Mouse (Mus musculus): ENCODE measurements around the gene Kif1b. TPM values are rescaled to one million over a fixed set of nuclear protein-coding genes. Genes with fewer than 3 reads are reported as not detected.

Gene Kif1b
- total RNA-seq, 2 experiments from 2014 or later, result 259 to 283 TPM

DNA sequence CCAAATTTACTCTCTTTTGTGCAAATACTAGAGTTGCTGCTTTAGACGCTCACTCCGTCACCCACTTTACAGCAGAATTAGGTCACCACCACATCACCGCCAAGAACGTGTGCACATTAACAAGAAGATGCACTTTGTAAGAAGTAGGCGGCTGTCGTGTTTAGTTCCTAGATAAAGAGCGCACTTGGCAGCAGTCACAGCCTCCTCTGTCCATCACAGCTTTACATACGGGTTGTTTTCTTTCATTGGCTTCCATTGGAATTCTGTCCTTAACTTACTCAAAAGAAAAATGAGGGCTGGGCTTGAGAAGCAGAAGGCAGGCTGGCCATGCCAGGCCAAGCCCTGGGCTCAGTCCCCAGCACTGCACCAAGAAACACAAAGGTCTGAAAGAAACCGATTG is 11.6 kb upstream of the Kif1b start:
- intact Hi-C loops (cut with DNase I), result no loop called here

DNA sequence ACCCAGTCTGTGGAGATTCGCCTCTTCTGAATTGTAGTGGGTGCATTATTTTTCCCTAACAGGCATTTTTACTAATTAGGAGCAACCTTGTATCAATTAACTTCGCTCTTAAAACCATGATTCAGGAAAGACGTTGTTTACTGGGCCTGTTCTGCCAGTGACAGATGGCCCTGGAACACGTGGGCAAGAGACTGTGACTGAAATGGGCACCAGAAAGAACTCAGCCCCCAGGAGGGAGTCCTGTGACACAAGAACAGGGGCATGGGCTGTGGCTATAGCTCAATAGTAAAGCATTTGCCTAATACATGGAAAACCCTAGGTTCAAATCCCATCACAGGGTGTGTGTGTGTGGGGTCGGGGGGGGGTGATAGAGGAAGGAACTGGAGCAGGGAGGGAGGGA is 9.9 kb upstream of the Kif1b start:
- DNase-seq, result no peak
- intact Hi-C loops (cut with DNase I), result no loop called here

More for the DNA sequence above, 11.6 kb upstream of the Kif1b start:
- no peak for DNase-seq

DNA sequence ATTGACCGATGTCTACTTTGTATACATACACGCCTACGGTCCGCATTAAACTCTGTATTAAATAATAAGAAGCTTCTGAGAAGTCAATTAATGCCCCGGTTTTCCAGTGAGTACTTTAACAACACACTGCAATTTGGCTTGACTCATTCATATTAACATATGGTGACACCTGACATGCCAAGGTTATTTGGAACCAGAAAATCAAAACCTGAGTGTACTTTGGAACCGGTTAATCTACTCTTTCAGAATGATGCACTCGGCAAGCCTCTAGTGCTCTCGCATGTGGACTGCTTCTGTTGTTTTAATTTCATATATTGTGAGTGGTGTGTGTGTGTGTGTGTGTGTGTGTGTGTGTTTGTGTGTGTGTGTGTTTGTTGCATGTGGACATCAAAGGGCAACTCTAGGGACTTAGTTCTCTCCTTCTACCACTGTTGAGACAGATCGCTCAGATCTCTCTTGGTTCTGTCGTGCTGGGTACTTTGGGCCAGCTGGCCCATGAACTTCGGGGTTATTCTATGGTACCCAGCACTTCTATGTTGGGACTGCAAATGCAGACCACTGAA is 6.9 kb upstream of the Kif1b start:
- DNase-seq, result no peak
- intact Hi-C loops (cut with DNase I), result no loop called here

DNA sequence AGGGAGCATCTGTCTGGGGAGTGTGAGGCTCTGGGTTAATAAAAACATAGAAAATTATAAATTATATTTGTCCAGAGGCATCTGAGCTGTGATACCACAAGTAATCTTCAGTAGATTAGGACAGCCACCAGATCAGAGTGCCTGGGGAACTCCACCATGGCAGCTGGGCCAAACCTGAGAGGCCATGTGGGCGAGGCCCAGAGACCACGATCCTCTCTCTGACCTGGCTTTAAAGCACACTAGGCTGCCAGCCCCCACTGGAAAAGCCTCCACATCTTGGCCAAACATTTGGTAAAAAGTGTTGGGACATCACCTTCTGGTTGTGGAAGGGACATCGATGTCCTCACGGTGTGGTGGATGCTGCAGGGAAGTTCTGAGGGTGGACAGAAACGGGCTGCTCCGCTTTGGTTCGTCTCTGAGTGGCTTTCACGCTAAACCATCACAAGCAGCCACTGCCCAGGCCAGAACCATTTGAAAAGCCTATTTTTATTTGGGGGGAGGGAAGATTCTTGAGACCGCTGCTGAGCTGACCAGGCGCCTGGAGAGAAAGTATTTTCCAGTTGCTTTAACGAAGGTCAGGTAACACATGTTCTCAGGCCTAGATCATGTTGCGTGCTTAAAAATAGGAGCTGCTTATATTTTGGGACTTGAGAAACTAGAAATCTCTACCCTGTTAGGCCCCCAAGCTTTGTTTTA is 6.2 kb upstream of the Kif1b start:
- DNase-seq, result no peak
- intact Hi-C loops (cut with DNase I), result no loop called here

DNA sequence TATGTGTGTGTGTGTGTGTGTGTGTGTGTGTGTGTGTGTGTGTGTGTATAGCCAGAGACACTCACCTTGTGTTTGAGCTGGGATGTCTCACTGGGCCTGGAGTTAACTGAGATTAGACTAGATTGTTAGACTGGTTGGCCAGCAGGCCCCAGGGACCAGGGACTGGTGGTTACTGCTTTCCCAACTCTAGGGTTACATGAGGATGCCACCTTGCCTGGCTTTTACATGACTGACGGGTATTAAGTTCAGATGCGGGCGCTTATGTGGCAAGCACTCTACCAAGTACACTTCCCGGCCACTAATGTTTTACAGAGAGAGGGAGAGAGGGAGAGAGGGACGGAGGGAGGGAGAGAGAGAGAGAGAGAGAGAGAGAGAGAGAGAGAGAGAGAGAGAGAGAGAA is 4.5 kb upstream of the Kif1b start:
- no peak for DNase-seq
- intact Hi-C loops (cut with DNase I), result no loop called here

DNA sequence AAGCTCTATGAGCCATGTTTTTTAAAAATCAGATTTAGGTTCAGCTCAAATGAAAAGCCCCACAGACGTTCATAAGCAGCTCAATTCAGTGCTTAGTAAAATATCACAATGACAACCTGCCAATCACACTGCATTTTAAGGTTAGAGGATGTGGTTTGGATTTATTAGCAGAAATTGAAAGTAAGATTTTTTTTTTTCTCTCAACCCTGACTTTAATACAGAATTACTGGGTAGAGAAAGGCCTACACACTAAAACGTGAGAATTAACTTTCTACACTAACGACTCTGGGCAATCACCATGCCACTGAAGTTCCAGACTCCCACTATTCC is 963 bp upstream of the Kif1b start:
- intact Hi-C loops (cut with DNase I), result loop anchor here (5.0 kb wide), 1 partner anchor 36 kb away; no protein-coding TSS in a partner anchor
- DNase-seq, result no peak

DNA sequence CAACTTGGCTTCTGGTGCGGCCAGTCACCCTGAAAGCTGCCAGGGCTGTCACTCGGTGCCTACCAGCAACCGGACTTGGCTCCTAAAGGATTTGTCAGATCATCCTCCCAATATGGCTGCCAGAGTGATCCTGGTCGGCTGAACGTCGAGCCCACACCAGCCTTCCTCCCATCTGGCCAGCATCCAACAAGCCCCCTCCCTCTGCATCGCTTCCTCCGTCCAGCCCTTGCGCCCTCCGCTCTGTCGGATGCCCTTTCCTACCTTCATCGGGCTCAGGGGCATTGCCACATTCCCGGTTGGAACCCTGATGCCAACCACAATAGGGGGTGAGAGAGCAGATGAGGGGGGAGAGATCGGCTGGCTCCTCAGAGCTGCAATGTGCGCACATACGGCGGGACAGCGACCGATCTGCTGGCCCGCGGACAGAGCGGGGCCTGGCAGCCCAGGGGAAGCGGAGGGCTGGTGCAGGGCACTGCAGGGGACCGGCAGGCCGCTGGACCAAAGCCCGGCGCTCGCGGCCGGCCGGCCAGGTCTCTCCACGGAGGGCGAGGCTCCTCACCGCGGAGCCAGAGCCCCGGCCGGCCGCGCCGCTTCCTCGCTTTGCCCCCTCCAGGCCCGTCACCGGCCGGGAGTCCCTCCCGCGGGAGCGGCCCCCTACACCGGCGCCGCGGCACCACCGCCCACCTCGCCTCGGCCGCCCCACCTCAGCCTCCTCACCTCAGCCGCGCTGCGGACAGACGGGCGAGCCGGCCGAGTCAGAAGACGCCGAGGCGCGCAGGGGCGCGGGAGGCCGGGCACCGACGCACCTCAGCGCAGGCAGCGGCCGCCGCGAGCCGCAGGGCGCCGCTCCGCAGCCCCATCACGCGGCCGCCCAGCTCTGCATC is 539 bp downstream of the Kif1b start:
- peak; percentile 66 to 78 for DNase-seq
- intact Hi-C loops (cut with DNase I), result loop anchor here (5.0 kb wide), 1 partner anchor 35 kb away; no protein-coding TSS in a partner anchor

DNA sequence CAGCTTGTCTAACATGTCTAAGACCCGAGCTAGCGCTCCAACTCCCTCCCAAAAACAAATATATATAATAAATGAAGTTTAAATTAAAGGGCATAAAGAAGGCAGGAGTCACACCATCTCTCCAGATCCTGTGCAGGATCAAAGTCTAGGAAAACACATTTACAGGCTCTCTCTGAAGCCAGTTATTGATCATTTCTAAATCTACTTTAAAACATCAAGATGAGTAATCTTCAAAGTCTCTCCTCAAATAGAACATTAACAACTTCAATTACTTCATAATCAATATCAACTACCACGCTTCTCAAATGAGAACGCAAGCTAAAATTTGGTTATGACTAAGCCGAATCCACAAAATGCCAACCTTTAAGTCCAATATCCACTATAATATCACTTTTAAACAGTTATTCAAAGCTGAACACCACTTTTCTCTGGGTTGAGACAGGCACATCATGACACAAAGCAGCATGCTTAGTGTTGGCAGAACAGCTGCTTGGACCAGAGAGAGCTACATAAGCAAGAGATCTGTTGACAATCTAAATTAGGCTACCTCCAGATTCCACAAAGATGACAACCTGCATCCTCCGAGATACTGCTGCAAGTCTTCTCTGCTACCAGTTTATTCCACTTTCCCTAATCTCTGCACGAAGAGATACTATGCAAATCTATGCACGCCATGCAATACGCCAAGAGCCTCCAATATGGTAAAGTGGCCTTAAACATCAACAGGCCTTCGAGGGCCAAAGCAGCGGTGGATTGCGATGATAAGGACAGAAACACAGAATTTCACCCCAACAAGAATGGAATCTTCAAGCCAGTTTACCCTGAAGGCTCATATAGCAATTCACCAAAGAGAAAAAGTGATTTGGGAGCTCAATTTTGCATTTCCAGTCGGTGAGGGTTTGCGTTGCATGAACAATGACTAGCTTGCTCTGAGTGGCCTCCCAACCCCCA is 1.5 kb downstream of the Kif1b start:
- intact Hi-C loops (cut with DNase I), result loop anchor here (5.0 kb wide), 1 partner anchor 34 kb away; no protein-coding TSS in a partner anchor
- DNase-seq, result peak in 1 of 2 experiments; percentile 19

DNA sequence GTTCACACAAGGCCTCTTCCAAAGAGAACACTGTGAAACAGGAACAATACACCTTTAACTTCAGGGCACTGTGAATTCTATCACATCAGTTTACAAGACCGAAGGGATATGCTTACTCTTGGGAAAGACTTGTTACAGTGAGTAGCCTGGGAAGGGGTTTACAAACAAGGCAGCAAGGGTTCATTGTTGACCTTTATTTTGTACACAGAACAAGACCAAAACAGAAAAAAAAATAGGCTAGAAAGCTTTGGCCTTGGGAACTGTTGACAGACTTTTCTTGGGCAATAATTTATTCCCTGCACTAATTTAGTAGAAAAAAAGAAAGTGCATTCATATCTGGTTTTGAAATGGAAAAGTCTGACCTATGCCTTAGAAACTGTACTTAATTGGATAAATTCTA is 3.0 kb downstream of the Kif1b start:
- no peak for DNase-seq
- intact Hi-C loops (cut with DNase I), result no loop called here

DNA sequence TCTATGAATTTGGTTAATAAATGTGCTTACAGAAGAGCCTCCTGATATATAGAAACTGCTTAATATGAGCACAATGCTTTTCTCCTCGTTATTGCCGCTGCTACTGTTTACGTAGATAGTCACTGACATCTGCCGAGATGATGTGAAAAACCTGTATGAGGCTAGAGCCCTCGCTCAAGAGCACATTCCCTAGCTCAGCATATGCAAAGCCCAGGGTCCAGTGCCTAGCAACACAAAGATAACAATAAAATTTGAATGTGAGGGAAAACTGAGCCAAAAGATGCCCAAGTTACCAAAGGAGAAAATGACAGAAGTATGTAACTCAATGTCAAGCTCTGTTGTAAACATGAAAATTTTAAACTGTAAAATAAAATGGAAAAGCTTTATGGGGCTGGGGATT is 4.0 kb downstream of the Kif1b start:
- intact Hi-C loops (cut with DNase I), result no loop called here
- DNase-seq, result no peak

DNA sequence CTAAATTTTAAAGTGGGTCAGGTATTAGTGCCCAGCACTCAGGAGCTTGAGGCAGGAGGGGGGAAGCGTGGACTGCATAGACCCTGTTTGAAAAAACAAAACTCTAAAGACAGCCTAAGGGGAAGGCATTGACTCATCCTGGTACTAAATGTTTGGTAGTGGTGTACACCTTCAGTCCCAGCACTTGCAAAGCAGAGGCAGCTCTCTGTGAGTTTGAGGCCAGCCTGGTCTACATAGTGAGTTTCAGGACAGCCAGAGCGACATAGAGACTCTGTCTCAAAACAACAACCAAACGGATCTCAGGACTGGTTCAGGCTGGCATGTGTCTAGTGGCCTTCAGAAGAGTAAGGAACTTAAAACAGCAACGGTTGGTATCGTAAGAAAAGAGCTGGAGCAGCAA is 4.7 kb downstream of the Kif1b start:
- DNase-seq, result no peak
- intact Hi-C loops (cut with DNase I), result no loop called here

DNA sequence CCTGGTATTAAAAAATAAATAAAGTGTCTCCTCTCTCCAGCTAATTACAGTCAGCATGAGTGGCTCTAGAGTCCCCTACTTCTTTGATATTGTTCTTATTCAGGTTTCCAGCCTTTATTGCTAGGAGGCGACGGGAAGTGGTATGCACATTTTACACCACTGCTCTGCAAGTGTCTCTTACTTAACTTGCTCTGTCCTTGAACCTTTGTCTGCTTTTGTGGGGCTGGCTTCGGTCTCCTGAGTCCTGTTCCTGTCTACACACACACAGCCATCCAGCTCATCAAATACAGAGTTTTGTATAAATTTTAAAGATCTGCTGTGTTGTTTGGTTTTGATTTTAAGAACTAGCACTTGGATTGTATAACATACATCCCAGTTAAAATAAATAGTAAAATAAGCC is 5.4 kb downstream of the Kif1b start:
- intact Hi-C loops (cut with DNase I), result no loop called here
- DNase-seq, result no peak

DNA sequence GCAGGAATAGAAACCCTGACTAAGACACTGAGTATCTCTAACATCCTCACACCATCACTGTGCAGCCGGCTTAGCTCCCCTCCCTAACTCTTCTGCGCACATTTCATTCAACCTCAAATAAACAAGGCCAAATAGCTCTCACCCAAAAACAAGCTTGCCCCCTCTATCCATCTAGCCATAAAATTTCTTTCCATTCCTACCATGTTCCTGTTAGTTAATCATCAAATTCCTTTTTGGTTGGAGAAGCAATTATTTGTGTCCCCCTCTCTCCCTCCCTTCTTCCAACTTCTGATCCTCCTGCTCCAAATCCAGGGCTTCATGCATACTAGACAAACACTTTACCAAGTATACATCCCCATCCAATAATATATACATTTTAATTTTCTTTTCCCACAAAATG is 11.0 kb downstream of the Kif1b start:
- no peak for DNase-seq
- intact Hi-C loops (cut with DNase I), result no loop called here

DNA sequence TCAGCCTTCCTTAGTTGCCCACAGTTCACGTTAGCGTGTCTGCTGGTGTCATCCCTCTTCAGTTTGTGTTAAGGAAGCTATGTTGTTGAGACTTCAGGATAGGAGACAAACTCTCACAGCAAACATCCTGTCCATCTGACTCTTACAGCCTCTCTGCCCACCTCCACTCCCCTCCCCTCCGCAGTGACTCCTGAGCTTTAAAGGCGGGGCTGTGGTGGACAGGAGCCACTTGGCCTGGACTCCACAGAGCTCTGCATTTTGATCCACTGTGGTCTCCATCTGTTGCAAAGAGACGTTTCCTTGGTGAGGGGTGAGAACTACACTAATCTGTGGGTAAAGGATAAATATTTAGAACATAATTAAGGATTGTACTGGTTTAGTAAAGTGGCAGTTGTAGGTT is 14.5 kb downstream of the Kif1b start:
- DNase-seq, result no peak
- intact Hi-C loops (cut with DNase I), result no loop called here

DNA sequence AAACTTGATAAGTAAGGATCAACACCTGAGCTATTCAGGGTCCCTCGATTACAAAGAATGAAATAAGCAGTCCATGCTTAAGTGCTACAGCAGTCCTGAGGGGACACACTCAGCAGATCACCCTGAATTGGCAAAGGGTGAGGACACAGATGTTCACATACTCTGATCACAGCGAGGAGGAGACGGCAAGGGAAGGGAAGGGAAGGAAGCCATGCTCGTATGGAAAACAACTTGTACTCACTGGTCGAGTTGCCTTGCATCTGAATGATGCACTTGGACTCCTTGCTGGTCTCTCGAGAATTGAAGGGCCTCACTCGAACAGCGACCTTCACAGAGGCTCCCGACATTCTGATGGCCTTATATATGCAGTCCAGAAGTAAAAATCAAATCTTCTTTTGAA is 16.4 kb downstream of the Kif1b start:
- intact Hi-C loops (cut with DNase I), result no loop called here
- DNase-seq, result no peak

DNA sequence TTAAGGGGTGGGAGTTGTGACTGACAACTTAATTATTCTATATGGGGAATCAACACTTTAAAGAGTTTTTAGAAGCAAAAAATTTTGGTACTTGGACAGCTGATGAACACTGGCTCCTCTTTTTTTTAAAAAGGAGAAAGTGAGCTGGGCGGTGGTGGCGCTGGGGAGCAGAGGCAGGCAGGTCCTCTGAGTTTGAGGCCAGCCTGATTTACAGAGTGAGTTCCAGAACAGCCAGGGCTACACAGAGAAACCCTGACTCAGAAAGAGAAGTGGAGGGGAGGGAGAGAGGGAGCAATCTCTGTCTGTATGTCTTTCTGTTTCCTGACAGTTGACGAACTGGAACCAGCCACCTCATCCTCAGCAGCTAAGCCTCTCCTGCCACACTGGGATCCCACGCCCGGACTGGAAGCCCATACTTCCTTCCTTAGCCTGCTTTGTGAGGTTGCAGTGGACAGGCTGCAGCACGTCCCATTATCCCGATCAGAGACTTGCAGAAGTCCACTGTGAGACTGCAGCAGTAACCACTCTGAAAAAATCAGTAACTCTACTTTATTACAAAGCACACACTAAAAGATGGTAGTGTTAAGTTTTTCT is 17.2 kb downstream of the Kif1b start:
- intact Hi-C loops (cut with DNase I), result no loop called here
- no peak for DNase-seq

DNA sequence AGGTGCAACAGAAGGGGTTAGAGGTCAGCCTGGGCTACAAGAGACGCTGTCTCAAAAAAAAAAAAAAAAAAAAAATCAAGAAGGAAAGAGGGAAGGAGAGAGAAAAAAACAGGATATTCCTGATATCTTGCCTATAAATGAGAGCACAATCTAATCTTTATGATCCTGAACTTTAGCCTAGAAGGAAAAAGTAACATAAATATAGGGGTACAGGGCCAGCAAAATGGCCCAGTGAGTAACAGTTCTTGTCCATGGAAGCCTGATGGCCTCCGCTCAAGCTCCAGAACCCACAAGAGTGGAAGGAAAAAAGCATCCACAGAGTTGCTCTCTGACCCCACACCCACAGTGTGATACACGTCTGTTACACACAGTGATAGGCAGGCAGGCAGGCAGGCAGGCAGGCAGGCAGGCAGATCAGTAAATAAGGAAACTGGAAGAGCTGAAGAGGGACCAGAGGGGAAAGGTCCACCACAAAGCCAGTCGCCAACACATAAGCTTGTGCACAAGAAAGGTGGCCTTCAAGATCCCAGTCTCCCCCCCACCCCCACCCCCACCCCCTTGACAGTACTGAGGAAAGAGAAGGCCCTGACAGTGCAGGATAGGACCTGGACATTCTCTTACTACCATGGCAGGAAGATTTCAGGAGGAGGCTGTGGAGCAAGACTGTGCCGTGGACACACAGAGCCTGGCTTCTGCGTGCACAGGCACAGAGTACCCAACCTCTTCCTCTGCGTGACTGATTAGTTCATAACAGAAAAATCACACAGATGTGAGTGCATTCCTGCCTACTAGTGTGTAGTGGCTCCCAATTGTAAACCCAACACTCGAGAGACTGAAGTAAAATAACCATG is 21.0 kb downstream of the Kif1b start:
- intact Hi-C loops (cut with DNase I), result no loop called here
- no peak for DNase-seq

DNA sequence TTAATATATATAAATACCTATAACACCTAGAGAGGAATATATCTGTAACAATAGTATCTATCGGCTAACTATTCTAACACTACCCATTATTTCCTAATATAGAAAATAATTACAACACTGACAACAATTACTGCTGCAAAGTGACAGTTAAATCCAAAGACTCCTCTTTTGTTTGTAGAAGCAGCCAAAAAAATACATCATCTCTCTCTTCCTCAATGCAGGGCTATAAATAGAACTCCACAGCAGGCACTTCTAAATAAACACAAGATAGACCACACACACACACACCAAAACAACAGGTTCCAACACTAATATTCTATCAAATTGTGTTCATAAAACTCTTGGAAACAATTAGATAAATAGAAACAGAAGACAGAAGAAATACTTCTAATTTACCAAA is 21.8 kb downstream of the Kif1b start:
- intact Hi-C loops (cut with DNase I), result no loop called here
- DNase-seq, result no peak

DNA sequence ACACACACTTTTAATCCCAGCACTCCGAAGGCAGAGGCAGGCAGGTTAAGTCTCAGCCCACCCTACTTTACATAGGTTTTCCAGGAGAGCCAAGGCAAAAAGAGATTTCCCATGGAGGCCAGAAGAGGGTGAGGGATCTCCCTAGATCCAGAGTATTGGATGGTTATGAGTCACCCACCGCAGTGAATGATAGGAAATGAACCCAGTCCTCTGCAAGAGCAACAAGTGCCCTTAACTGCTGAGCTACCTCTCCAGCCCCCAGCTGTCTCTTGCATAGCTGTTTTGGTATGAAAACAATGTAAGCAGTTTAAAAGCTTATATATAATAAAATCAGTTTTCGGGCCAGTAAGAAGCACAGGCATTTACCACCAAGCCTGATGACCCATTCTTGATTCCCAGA is 24.5 kb downstream of the Kif1b start:
- no peak for DNase-seq
- intact Hi-C loops (cut with DNase I), result no loop called here

Measured in gastrocnemius, postnatal 36 days (tissue).